Mouse (Mus musculus) brain, embryonic 14.5 days (tissue): Measurements from ENCODE around the gene Gda. TPM values are rescaled to one million over a fixed set of nuclear protein-coding genes. Genes with fewer than 3 reads are reported as not detected.

Source experiments
- DNase-seq: peaks from one replicate; pipeline ENCODE4 v3.0.0-alpha.2; 2011; ENCODE audit warnings: low read depth
- CTCF ChIP-seq: fragments of 200-500 bp; IDR thresholded peaks from 2 replicates; pipeline ENCODE4 v1.5.1; 2012; ENCODE audit warnings: inconsistent platforms, mild to moderate bottlenecking, moderate library complexity, borderline replicate concordance; ENCODE audit not compliant: insufficient read depth, insufficient read length; ENCODE audit errors: extremely low read depth
- POLR2A ChIP-seq: fragments of 200-500 bp; IDR thresholded peaks from 2 replicates; pipeline ENCODE4 v1.6.1; 2012; ENCODE audit warnings: mild to moderate bottlenecking, inconsistent platforms, borderline replicate concordance; ENCODE audit not compliant: poor library complexity, insufficient read depth, insufficient read length, severe bottlenecking; ENCODE audit errors: extremely low read depth
- polyA plus RNA-seq: library from polyadenylated mRNA; depleted of rRNA; stranded (reverse); fragments of >200 nt; gene quantifications from 2 replicates; pipeline ENCODE4 v1.2.3, GENCODE M21; 2012

The Gda gene
- polyA plus RNA-seq, 1 experiment, result 0.72 TPM

GRCm38 (mm10) chr19:21481031-21481430, 7.8 kb upstream of the Gda start:
- no peak for DNase-seq
- TF ChIP-seq CTCF (no peak), POLR2A (no peak)

GRCm38 (mm10) chr19:21480053-21480419, 6.8 kb upstream of the Gda start:
- no peak for DNase-seq
- TF ChIP-seq CTCF, result no peak
- TF ChIP-seq POLR2A, result no peak

GRCm38 (mm10) chr19:21479183-21480052, 6.2 kb upstream of the Gda start:
- DNase-seq, result peak; percentile 80
- no peak for TF ChIP-seq POLR2A
- TF ChIP-seq CTCF, result no peak

- TF ChIP-seq POLR2A, result no peak
- TF ChIP-seq CTCF, result no peak
Measured at GRCm38 (mm10) chr19:21478538-21478937, 5.3 kb upstream of the Gda start.

GRCm38 (mm10) chr19:21477780-21478179, 4.5 kb upstream of the Gda start:
- TF ChIP-seq CTCF (no peak), POLR2A (no peak)
- no peak for DNase-seq

More at GRCm38 (mm10) chr19:21478538-21478937, 5.3 kb upstream of the Gda start:
- no peak for DNase-seq

- no peak for TF ChIP-seq POLR2A
- TF ChIP-seq CTCF, result no peak
- DNase-seq, result no peak
Measured at GRCm38 (mm10) chr19:21476782-21477181, 3.5 kb upstream of the Gda start.

GRCm38 (mm10) chr19:21472121-21472780, 994 bp downstream of the Gda start:
- DNase-seq, result peak; percentile 45
- TF ChIP-seq CTCF (peak; percentile 35; the same call in 1 of the 2 replicates), POLR2A (no peak)

- TF ChIP-seq CTCF, result no peak
- no peak for TF ChIP-seq POLR2A
- DNase-seq, result no peak
Measured at GRCm38 (mm10) chr19:21461221-21461960, 11.9 kb downstream of the Gda start.

GRCm38 (mm10) chr19:21457461-21457860, 15.8 kb downstream of the Gda start:
- DNase-seq, result no peak
- TF ChIP-seq POLR2A, result no peak
- TF ChIP-seq CTCF, result no peak

GRCm38 (mm10) chr19:21441787-21442186, 31.5 kb downstream of the Gda start:
- TF ChIP-seq CTCF (no peak), POLR2A (no peak)
- DNase-seq, result no peak

- no peak for TF ChIP-seq CTCF
- no peak for TF ChIP-seq POLR2A
- no peak for DNase-seq
Measured at GRCm38 (mm10) chr19:21440841-21441240, 32.4 kb downstream of the Gda start.
